In genomic region chr11:50210101-50210504, GRCm38 (mm10) we compare ENCODE assay signal across 8 mouse cellular contexts. TPM values are rescaled to one million over a fixed set of nuclear protein-coding genes. Genes with fewer than 3 reads are reported as not detected.
DNase-seq lines count a peak whose midpoint lies in the region; ATAC-seq and TF ChIP-seq lines count a peak whose summit lies in the region.

No protein-coding gene starts in this region.

- H3K36me3 ChIP-seq in hindbrain, postnatal 0 days (ENCODE audit: insufficient read depth, low read length), result peaks cover 28% of the 10 kb centered on the region
- peaks cover 41% of the 10 kb centered on the region for H3K36me3 ChIP-seq in megakaryocyte, embryonic 14.5 days (replicated peaks; ENCODE audit: low read length)

- peak; percentile 88 for ATAC-seq in common myeloid progenitor, adult 5-6 weeks (replicated peaks; ENCODE audit: low read depth, poor library complexity, severe bottlenecking)
- peak; percentile 96 for ATAC-seq in hindbrain, postnatal 0 days

- H3K9me3 ChIP-seq in hindbrain, postnatal 0 days (ENCODE audit: low read length), result no peaks in the 10 kb centered on the region
- H3K9me3 ChIP-seq in megakaryocyte, embryonic 14.5 days, result no peaks in the 10 kb centered on the region

- intact Hi-C loops in gastrocnemius, adult 2 months (cut with DNase I), result loop anchor here (2.0 kb wide), 1 partner anchor 35 kb away; the partner anchor contains the start of gene Mrnip

- H3K27me3 ChIP-seq in hindbrain, postnatal 0 days (ENCODE audit: insufficient read depth, low read length), result no peaks in the 10 kb centered on the region
- H3K27me3 ChIP-seq in megakaryocyte, embryonic 14.5 days (replicated peaks), result no peaks in the 10 kb centered on the region

- 0 out of 2 replicates have a peak, but pooled peaks cover 13% of the 10 kb centered on the region for H3K4me1 ChIP-seq in hindbrain, postnatal 0 days (ENCODE audit: insufficient read depth, low read length)
- H3K4me1 ChIP-seq in megakaryocyte, embryonic 14.5 days, result peaks cover 74% of the 10 kb centered on the region

- peak overlapping the region; percentile 77 for H3K4me3 ChIP-seq in gastrocnemius, adult 2 months
- peak overlapping the region; percentile 81 for H3K4me3 ChIP-seq in hindbrain, postnatal 0 days (ENCODE audit: low read length)
- peak overlapping the region; percentile 97 for H3K4me3 ChIP-seq in megakaryocyte, embryonic 14.5 days (replicated peaks)

- peak overlapping the region; percentile 100 for H3K27ac ChIP-seq in gastrocnemius, adult 2 months
- peak overlapping the region; percentile 99 for H3K27ac ChIP-seq in hindbrain, postnatal 0 days

- TF ChIP-seq CTCF in gastrocnemius, adult 2 months (IDR thresholded peaks at IDR 0.05), result no peak
- TF ChIP-seq CTCF in hindbrain, postnatal 0 days (IDR thresholded peaks at IDR 0.05; ENCODE audit: low read depth), result no peak

- peak overlapping the region; percentile 95 for H3K9ac ChIP-seq in hindbrain, postnatal 0 days (replicated peaks; ENCODE audit: low read length)

- under 1% methylated on average over 24 of the region's 24 CpGs for WGBS in hindbrain, postnatal 0 days

- DNase-seq in adipocyte (ENCODE audit: low spot score), result peak; percentile 96
- DNase-seq in gastrocnemius, adult 2 months, result peak; percentile 94
- DNase-seq in hindbrain, postnatal 0 days (ENCODE audit: low spot score), result peak; percentile 96
- peak; percentile 76 to 88 for DNase-seq in left cerebral cortex, adult 9 months (ENCODE audit: low spot score in 2 of 2)
- peak; percentile 77 to 79 for DNase-seq in right cerebral cortex, adult 2 months (ENCODE audit: low spot score in 2 of 2)
- DNase-seq in urinary bladder, postnatal 10 days (ENCODE audit: low spot score), result peak; percentile 71

- H3K4me2 ChIP-seq in hindbrain, postnatal 0 days (ENCODE audit: low read depth, low read length), result peak overlapping the region; percentile 66

RNA-seq across cellular contexts. Expression of gene Sqstm1, which starts 0.5 kb away (rescaled TPM):
- 246 and 349 TPM in 2 replicates for total RNA-seq in common myeloid progenitor, adult 5-6 weeks (2017)
- total RNA-seq in gastrocnemius, adult 2 months (2021), result 100 to 1,000 TPM; 376 to 655 TPM
- 289 and 299 TPM in 2 replicates for total RNA-seq in hindbrain, postnatal 0 days (2014; rRNA removed)
- 412 and 450 TPM in 2 replicates for polyA plus RNA-seq in hindbrain, postnatal 0 days (2015; fragmentation: Nextera tagmentation; extraction: Ambion mirVana)
- 154 and 155 TPM in 2 replicates for polyA plus RNA-seq in megakaryocyte, embryonic 14.5 days (2012; ENCODE audit: insufficient read depth, low replicate concordance)

RNA-seq across cellular contexts. Expression of gene Mgat4b, which starts 0.6 kb away (rescaled TPM):
- total RNA-seq in common myeloid progenitor, adult 5-6 weeks (2017), result 14.1 and 16.4 TPM in 2 replicates
- total RNA-seq in gastrocnemius, adult 2 months (2021), result 10 to 100 TPM; 33.9 to 40.7 TPM
- 108 and 134 TPM in 2 replicates for total RNA-seq in hindbrain, postnatal 0 days (2014; rRNA removed)
- polyA plus RNA-seq in hindbrain, postnatal 0 days (2015; fragmentation: Nextera tagmentation; extraction: Ambion mirVana), result 67.8 and 74.6 TPM in 2 replicates
- 119 and 130 TPM in 2 replicates for polyA plus RNA-seq in megakaryocyte, embryonic 14.5 days (2012; ENCODE audit: insufficient read depth, low replicate concordance)

RNA-seq across cellular contexts. Expression of gene Ltc4s, which starts 28.3 kb away (rescaled TPM):
- total RNA-seq in common myeloid progenitor, adult 5-6 weeks (2017), result 3.6 and 5.0 TPM in 2 replicates
- total RNA-seq in gastrocnemius, adult 2 months (2021), result 1 to 10 TPM; 2.1 to 3.2 TPM
- total RNA-seq in hindbrain, postnatal 0 days (2014; rRNA removed), result 4.0 and 6.8 TPM in 2 replicates
- polyA plus RNA-seq in hindbrain, postnatal 0 days (2015; fragmentation: Nextera tagmentation; extraction: Ambion mirVana), result 5.9 and 7.1 TPM in 2 replicates
- 10.5 and 22.9 TPM in 2 replicates for polyA plus RNA-seq in megakaryocyte, embryonic 14.5 days (2012; ENCODE audit: insufficient read depth, low replicate concordance)

RNA-seq across cellular contexts. Expression of gene Mrnip, which starts 35.9 kb away (rescaled TPM):
- 9.1 and 11.9 TPM in 2 replicates for total RNA-seq in common myeloid progenitor, adult 5-6 weeks (2017)
- 1 to 10 TPM; 2.4 to 3.1 TPM for total RNA-seq in gastrocnemius, adult 2 months (2021)
- total RNA-seq in hindbrain, postnatal 0 days (2014; rRNA removed), result 40.8 and 44.2 TPM in 2 replicates
- polyA plus RNA-seq in hindbrain, postnatal 0 days (2015; fragmentation: Nextera tagmentation; extraction: Ambion mirVana), result 33.5 and 34.0 TPM in 2 replicates
- polyA plus RNA-seq in megakaryocyte, embryonic 14.5 days (2012; ENCODE audit: insufficient read depth, low replicate concordance), result 3.7 TPM in 1 of 2 replicates, not detected in the other

Comparison
In these comparisons a context has a peak if more than half of its experiments do, and no peak if none do; other contexts are left out.
1. Peak in every context shown above with its lines: DNase-seq, ATAC-seq, H3K4me3 ChIP-seq and H3K27ac ChIP-seq.